Mouse (Mus musculus) brain, embryonic 14.5 days (tissue): ENCODE measurements at regions not wholly inside any gene's neighbourhood (a gene's known extent, or its start where the extent isn't known, plus 50 kb on each side); places are given as distances from the start of the nearest gene placed in this dataset.

ENCODE experiments used
- CTCF ChIP-seq: fragments of 200-500 bp; IDR thresholded peaks from 2 replicates; pipeline ENCODE4 v1.5.1; 2012; ENCODE audit warnings: inconsistent platforms, mild to moderate bottlenecking, moderate library complexity, borderline replicate concordance; ENCODE audit not compliant: insufficient read depth, insufficient read length; ENCODE audit errors: extremely low read depth
- POLR2A ChIP-seq: fragments of 200-500 bp; IDR thresholded peaks from 2 replicates; pipeline ENCODE4 v1.6.1; 2012; ENCODE audit warnings: mild to moderate bottlenecking, inconsistent platforms, borderline replicate concordance; ENCODE audit not compliant: poor library complexity, insufficient read depth, insufficient read length, severe bottlenecking; ENCODE audit errors: extremely low read depth

DNA sequence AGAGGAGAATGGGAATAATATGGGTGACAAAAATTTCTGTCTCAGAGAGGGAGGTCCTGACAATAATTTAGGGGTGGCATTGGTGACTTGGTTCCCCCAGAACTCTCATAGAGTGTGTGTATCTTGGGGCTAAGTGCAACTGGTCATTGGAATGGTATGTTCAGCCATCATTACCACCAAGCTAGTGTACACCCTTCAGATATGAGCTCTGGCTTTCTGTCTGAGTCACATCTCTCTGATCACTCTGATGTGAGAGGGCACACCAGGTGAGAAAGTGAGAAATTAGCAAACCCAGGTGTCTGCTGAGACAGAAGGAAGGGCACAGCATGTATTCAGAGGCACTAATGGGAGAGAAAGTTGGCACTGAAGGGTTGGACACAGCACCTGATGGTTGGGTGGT lies 642.8 kb downstream of the Zfp706 start:
- TF ChIP-seq CTCF (no peak), POLR2A (no peak)
